Mouse (Mus musculus): Measurements from ENCODE around the gene Cntln.

Cntln gene

DNA sequence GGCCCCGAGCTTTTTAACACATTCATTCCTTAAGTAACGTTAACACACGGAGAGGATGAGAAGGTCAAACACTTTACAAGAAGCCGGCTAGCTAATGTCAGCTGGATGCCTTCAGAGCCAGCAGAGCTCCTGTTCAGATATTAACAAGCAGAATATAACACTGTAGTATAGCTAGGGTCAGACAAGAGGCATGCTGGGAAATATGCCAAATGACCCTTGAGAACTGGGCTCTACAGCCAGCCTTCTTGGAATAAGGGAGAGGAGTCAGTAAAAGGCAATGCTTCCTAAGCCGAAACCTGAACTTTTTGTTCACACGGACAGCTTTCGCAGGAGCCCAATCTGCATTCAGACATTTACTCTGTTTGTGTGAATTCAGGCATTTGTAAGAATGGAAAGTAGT is 267.8 kb downstream of the Cntln start:
- no peak for TF ChIP-seq GATA4 (IDR thresholded peaks at IDR 0.05; ENCODE audit: insufficient replicate concordance, low read length)

DNA sequence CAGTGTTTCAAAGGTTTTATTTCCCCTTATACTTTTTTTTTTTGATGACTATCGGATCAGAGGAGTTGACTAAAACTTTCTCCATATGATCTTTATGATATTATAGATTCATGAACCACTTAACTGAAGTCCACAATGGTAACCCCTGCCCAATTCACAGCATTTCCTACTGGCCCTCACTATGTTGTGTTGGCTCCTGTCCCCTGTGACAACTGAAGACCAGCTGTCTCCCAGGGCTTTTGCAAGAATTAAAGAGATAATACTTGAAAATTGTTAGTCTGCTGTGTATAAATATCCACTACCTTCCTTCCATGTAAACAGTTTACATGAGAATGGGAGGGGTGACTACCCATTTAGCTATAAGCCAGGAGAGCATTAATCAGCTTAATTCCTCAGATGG is 270.3 kb downstream of the Cntln start:
- no peak for TF ChIP-seq GATA4 (IDR thresholded peaks at IDR 0.05; ENCODE audit: insufficient replicate concordance, low read length)

DNA sequence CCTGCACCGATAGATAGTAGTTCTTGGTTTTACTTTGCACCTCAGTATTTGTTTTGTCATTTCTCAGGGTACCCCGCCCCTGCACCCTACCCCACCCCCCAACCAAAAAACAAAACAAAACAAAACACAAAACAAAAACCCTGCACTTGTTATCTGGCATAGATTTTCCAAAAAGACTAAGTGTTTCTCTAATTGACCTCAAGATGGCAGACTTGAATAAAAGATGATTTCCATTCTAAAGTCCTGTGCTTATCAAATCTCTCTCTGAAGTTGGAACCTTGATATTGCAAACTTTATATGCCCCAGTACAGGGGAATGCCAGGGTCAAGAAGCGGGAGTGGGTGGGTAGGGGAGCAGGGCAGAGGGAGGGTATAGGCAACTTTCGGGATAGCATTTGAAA is 277.0 kb downstream of the Cntln start:
- TF ChIP-seq GATA4 (IDR thresholded peaks at IDR 0.05; ENCODE audit: insufficient replicate concordance, low read length), result no peak

DNA sequence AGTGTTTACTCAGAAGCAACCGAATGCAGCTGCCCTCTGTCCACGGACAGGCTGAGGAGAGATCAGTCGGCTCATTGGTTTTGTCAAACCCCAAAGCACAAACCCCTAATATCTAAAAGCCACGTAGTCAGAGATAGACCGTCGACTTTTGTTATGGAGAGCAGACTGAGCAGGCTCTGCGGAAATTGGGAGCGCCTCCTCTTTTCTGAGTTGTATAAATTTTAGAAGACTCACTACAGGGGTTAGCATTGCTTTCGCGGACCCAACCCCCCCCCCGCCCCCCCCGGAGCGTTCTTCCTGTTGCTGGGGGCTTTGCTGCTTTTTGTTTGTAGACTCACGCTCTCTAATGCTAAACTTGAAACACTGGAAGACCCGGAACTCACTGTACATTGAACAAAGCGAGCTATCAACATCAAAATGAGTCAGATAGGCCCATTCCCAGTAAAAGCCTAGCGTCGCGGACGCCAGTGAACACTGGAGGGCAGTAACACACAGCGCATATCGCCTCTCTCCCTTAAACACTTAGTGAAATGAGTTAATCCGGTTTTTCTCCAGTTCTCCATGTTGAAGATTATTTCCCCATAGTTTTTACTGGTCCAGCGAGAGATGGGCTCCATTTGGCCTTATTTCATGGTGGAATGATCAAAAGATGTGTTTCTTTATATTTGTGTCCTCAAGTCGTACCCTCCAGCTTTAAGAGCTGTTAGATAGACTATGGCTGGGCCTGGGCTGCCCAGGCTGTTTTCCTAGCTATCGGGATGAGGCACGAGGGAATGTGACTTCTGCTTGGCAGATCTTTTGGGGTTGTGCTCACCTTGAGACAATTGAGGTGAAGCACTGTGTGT is 278.6 kb downstream of the Cntln start:
- no peak for TF ChIP-seq GATA4 (IDR thresholded peaks at IDR 0.05; ENCODE audit: insufficient replicate concordance, low read length)

DNA sequence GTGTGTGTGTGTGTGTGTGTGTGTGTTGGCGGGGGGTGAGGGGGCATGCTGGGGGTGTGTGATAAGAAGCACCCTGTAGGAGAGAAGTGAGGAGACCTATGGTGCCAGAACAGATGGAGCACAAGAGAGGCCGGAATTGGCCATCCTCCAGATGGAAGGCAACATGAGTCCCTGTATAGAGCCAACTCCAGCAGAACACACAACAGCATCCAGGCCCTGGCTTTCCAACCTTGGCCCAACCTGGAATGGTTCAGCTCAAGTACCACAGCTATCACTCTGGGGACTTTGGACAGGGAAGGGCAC is 279.2 kb downstream of the Cntln start:
- TF ChIP-seq GATA4 (IDR thresholded peaks at IDR 0.05; ENCODE audit: insufficient replicate concordance, low read length), result no peak

DNA sequence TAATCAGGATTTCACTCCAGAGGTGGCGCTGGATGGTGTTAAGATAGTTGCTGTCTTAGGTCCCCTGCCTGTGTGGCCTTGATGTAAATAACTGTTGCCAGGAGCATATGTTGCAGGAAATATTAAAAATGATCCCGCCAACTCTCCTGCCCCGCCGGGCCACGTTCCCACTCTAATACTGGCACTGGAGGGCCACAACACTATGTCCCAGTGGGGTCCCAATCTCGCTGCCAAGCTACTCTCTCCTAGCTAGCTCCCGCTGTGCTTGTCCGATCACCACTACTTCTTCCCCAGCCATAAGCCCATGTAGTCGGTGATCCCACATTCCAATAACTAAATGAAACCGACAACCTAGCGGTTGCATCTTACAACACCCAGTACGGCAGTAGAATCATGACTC is 283.9 kb downstream of the Cntln start:
- no peak for TF ChIP-seq GATA4 (IDR thresholded peaks at IDR 0.05; ENCODE audit: insufficient replicate concordance, low read length)

DNA sequence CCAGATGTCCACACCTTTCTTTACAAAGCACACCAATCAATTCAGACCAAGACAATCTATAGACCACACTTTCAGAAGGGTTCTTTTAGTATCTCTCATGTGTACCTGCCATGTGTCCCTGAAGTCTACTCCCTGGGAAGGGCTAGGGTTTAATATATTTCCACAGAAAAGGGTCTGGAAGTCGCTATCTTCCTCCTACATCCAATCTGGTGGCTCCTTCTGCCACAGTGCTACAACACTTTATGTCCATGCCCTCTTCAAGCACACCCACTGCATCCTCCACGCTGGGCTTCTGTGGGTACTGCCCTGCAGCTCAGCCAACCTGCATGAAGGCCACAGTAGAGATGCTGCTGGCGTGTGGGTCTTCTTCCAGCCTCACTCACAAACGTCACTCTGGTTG is 291.4 kb downstream of the Cntln start:
- no peak for TF ChIP-seq GATA4 (IDR thresholded peaks at IDR 0.05; ENCODE audit: insufficient replicate concordance, low read length)

DNA sequence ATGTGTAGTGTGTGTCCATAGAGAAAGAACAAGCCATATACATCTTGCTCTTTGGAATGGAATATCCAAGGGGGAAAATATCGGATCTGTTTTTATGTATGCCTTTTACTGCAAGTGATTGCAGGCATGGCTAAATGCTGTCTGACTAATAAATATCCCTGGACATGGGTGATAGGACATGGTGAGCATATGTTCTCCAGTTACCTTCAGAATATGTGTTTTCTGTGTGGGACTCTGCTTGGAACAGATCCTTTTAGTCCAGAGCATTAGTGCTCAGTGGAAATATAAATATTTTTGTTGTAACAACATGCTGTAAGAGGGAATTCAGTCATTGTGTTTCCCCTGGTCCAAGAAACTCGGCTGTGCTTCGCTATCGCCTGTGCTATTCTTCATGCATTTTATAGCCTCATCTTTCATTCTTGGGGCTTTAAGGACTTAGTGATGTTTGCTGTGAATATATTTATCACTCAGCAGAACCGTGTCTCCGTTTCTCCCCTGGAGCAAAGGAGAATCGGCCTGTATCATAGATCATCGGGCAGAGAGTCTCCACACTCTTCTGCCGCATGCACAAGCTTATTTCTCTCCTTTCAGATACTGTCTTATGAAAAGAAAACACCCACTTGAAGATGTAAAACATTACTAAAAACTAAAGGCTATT is 294.4 kb downstream of the Cntln start:
- no peak for TF ChIP-seq GATA4 (IDR thresholded peaks at IDR 0.05; ENCODE audit: insufficient replicate concordance, low read length)

Data from liver, adult (tissue).